Mouse (Mus musculus) forebrain, embryonic 13.5 days (tissue): ENCODE results near the gene Eml1. TPM values are rescaled to one million over a fixed set of nuclear protein-coding genes. Genes with fewer than 3 reads are reported as not detected.
A peak's percentile ranks its signal among the peaks of the same experiment; 100 is the strongest.

Source experiments
- ATAC-seq: fragments of 200-750 bp; cut with Nextera tagmentation; 2 replicates; pipeline ENCODE4 v1.8.0; 2017
- H3K27ac ChIP-seq: fragments of 300-500 bp; sonication (generic); 2 replicates; pipeline ENCODE4 v1.5.1; 2015; ENCODE audit warnings: inconsistent platforms, mild to moderate bottlenecking, moderate library complexity
- H3K27me3 ChIP-seq: fragments of 300-500 bp; sonication (generic); 2 replicates; pipeline ENCODE4 v1.6.1; 2015; ENCODE audit warnings: mild to moderate bottlenecking, inconsistent platforms
- H3K36me3 ChIP-seq: fragments of 300-500 bp; sonication (generic); 2 replicates; pipeline ENCODE4 v1.6.1; 2015; ENCODE audit warnings: mild to moderate bottlenecking, inconsistent platforms; ENCODE audit not compliant: poor library complexity, severe bottlenecking
- H3K4me1 ChIP-seq: fragments of 300-500 bp; sonication (generic); 2 replicates; pipeline ENCODE4 v1.6.1; 2015; ENCODE audit warnings: inconsistent platforms
- H3K4me2 ChIP-seq: fragments of 300-500 bp; sonication (generic); 2 replicates; pipeline ENCODE4 v1.6.1; 2015; ENCODE audit warnings: inconsistent platforms, mild to moderate bottlenecking, moderate library complexity
- H3K4me3 ChIP-seq: fragments of 300-500 bp; sonication (generic); 2 replicates; pipeline ENCODE4 v1.5.1; 2015; ENCODE audit warnings: mild to moderate bottlenecking, inconsistent platforms
- H3K9ac ChIP-seq: fragments of 300-500 bp; sonication (generic); 2 replicates; pipeline ENCODE4 v1.6.1; 2015; ENCODE audit warnings: mild to moderate bottlenecking, inconsistent platforms
- H3K9me3 ChIP-seq: fragments of 300-500 bp; sonication (generic); replicated peaks from 2 replicates; pipeline ENCODE4 v1.6.1; 2016; ENCODE audit warnings: inconsistent platforms
- WGBS: fragments of 180-500 bp; shearing (Covaris S2); methylation state at CpG from one replicate; pipeline ENCODE4 v1.1.7; 2015; 5-methylcytosine and 5-hydroxymethylcytosine counted together
- polyA plus RNA-seq: library from polyadenylated mRNA; unstranded; fragments of >200 nt; fragmentation: Nextera tagmentation; extraction: Ambion mirVana; gene quantifications from 2 replicates; pipeline ENCODE4 v1.2.1, GENCODE M21; 2015

Eml1 gene
- polyA plus RNA-seq, 1 experiment from 2014 or later = 54.5 TPM

DNA sequence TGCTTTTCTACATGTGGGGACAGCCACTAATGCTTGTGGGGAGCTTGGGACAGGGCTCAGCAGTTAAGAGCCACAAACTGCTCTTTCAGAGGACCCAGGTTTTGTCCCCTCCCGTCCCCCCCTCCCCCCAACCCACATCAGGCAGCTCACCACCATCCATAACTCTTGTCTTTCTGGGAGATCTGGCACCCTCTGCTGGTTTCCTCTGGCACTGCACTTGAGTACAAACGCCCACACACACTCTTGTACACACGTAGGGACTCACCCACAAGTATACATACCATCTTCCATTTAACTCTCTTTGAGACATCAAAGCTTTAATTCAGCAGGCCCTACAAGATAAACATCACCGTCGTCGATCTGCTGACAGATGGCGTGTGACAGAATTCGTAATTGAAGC lies 158.5 kb downstream of the Eml1 start:
- H3K36me3 ChIP-seq = peaks cover 62% of the 10 kb centered on the region
- no peak overlapping the region for H3K27ac ChIP-seq
- no peak overlapping the region for H3K4me3 ChIP-seq
- no peaks in the 10 kb centered on the region for H3K4me1 ChIP-seq
- 0 out of 2 replicates have a peak, but pooled peaks have one; percentile 33 for ATAC-seq
- 50% methylated on average over 8 of the region's 8 CpGs for WGBS
- no peak overlapping the region for H3K4me2 ChIP-seq
- no peaks in the 10 kb centered on the region for H3K9me3 ChIP-seq
- H3K27me3 ChIP-seq = no peaks in the 10 kb centered on the region
- H3K9ac ChIP-seq = no peak overlapping the region

DNA sequence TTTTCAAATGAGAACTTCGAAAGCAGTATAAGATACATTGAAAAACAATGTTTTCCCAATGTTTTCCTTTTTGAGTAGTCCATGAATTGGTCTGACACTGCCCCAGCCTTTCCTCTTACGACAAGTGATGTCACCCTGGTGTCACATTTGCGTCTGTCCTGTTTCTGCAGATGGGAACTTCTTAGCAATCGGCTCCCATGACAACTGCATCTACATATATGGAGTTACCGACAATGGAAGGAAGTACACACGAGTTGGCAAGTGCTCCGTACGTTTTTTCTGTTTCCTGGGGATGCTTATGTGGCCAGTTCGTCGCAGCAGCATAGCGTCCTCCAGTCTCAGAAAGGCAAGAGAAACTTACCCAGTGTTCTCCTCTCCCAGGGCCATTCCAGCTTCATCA lies 163.7 kb downstream of the Eml1 start:
- H3K36me3 ChIP-seq = peaks cover 80% of the 10 kb centered on the region
- no peak overlapping the region for H3K27ac ChIP-seq
- WGBS = 94% methylated on average over 11 of the region's 11 CpGs
- no peak overlapping the region for H3K9ac ChIP-seq
- no peaks in the 10 kb centered on the region for H3K9me3 ChIP-seq
- no peaks in the 10 kb centered on the region for H3K4me1 ChIP-seq
- H3K27me3 ChIP-seq = no peaks in the 10 kb centered on the region
- H3K4me2 ChIP-seq = no peak overlapping the region
- no peak for ATAC-seq
- H3K4me3 ChIP-seq = no peak overlapping the region

DNA sequence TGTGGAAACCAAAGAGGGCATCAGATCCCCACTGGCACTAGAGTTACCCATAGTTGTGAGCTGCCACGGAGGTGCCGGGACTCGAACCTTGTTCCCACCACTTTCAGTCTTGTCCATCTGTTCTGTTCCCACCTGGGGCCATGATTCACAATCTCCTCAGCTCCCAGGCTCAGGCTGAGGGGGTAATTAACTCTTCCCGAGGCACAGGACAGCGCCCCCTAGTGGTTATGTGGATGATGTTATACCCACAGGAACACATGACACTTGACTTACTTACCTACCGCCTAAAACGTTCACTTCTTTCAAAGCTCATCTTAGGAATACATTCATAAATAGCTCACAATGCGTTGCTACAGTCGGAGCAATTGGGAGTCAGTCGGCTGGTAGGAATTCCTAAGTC lies 165.7 kb downstream of the Eml1 start:
- Histone ChIP-seq H3K4me2 (no peak overlapping the region), H3K27ac (no peak overlapping the region), H3K9ac (no peak overlapping the region), H3K9me3 (no peaks in the 10 kb centered on the region), H3K4me1 (no peaks in the 10 kb centered on the region), H3K4me3 (no peak overlapping the region), H3K27me3 (no peaks in the 10 kb centered on the region), H3K36me3 (peaks cover 62% of the 10 kb centered on the region)
- 72% methylated on average over 10 of the region's 10 CpGs for WGBS
- no peak for ATAC-seq

GRCm38 (mm10) chr12:108541088-108541487 lies 170.3 kb downstream of the Eml1 start:
- Histone ChIP-seq H3K4me1 (peaks cover 3% of the 10 kb centered on the region; the same call in 1 of the 2 replicates), H3K4me3 (no peak overlapping the region), H3K9me3 (no peaks in the 10 kb centered on the region), H3K36me3 (peaks cover 30% of the 10 kb centered on the region), H3K27me3 (no peaks in the 10 kb centered on the region), H3K4me2 (no peak overlapping the region), H3K9ac (no peak overlapping the region; the same call in 1 of the 2 replicates), H3K27ac (no peak overlapping the region)
- WGBS = 28% methylated on average over 6 of the region's 6 CpGs
- ATAC-seq = peak; percentile 41; the same call in 1 of the 2 replicates

DNA sequence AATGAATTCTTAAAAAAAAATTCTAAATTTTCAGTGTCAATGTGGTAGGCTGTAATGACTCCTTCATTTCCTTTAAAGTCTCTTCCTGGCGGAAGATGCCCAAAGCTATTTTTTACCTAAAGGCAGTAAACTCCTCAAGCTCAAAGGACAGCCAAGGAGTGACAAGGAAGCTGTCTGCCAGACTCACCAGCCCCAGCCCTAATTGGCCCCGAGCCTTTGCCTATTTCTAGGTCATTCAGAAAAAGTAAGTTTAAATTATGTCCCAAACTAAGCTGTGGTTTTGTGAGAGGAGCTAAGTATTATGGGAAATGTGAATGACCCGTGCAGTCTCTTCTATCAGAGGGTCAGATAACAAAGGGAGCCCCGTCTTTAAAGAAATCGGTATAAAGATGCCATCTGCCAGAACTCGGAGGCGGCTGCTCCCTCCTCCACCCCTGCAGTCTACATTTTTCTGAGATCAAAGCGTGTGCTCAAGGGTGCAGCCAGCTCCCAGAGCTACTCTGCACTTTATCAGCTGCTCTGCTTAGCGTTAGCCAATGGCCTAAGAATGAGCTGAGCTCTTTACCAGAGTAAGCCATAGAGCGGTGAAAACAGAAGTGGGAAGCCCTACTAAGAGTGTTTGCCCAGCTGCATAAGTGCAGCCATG lies 175.9 kb downstream of the Eml1 start:
- no peak overlapping the region for H3K9ac ChIP-seq
- H3K4me1 ChIP-seq = peaks cover 17% of the 10 kb centered on the region
- H3K27ac ChIP-seq = peak overlapping the region; percentile 79
- peak overlapping the region; percentile 18; the same call in 1 of the 2 replicates for H3K4me2 ChIP-seq
- H3K9me3 ChIP-seq = no peaks in the 10 kb centered on the region
- no peaks in the 10 kb centered on the region for H3K27me3 ChIP-seq
- no peaks in the 10 kb centered on the region for H3K36me3 ChIP-seq
- no peak overlapping the region for H3K4me3 ChIP-seq
- 7% methylated on average over 10 of the region's 10 CpGs for WGBS
- ATAC-seq = peak; percentile 83

- Histone ChIP-seq H3K9me3 (no peaks in the 10 kb centered on the region), H3K27ac (peak overlapping the region; percentile 79), H3K4me1 (peaks cover 17% of the 10 kb centered on the region), H3K9ac (no peak overlapping the region), H3K4me2 (0 out of 2 replicates have a peak overlapping the region, but pooled peaks have one; percentile 18), H3K36me3 (no peaks in the 10 kb centered on the region), H3K27me3 (no peaks in the 10 kb centered on the region), H3K4me3 (no peak overlapping the region)
- 68% methylated on average over 15 of the region's 15 CpGs for WGBS
- ATAC-seq = no peak
Observed at GRCm38 (mm10) chr12:108547251-108547875, 176.6 kb downstream of the Eml1 start.

- WGBS = 84% methylated on average over 7 of the region's 7 CpGs
- Histone ChIP-seq H3K4me2 (no peak overlapping the region), H3K27ac (no peak overlapping the region), H3K27me3 (no peaks in the 10 kb centered on the region), H3K9ac (no peak overlapping the region), H3K4me1 (peaks cover 34% of the 10 kb centered on the region), H3K4me3 (no peak overlapping the region), H3K36me3 (no peaks in the 10 kb centered on the region), H3K9me3 (no peaks in the 10 kb centered on the region)
- no peak for ATAC-seq
Observed at GRCm38 (mm10) chr12:108551731-108552130, 181.0 kb downstream of the Eml1 start.

- ATAC-seq = no peak
- 50% methylated on average over 6 of the region's 6 CpGs for WGBS
Observed at GRCm38 (mm10) chr12:108553079-108553478, 182.3 kb downstream of the Eml1 start.

GRCm38 (mm10) chr12:108554120-108554841 lies 183.5 kb downstream of the Eml1 start, which contains the start of gene Evl:
TSS of gene Evl (plus strand) at chr12:108554720.
- peak; percentile 87 for ATAC-seq
- H3K4me3 ChIP-seq = peak within 1 kb of the TSS; percentile 98
- no peaks in the 10 kb centered on the region for H3K9me3 ChIP-seq
- no peaks in the 10 kb centered on the region for H3K36me3 ChIP-seq
- peaks cover 49% of the 10 kb centered on the region for H3K4me1 ChIP-seq
- under 1% methylated on average over 40 of the region's 50 CpGs for WGBS
- peak within 1 kb of the TSS; percentile 93 for H3K27ac ChIP-seq
- peak within 1 kb of the TSS; percentile 75 for H3K4me2 ChIP-seq
- H3K27me3 ChIP-seq = no peaks in the 10 kb centered on the region
- H3K9ac ChIP-seq = peak within 1 kb of the TSS; percentile 98

More at GRCm38 (mm10) chr12:108553079-108553478, 182.3 kb downstream of the Eml1 start:
- Histone ChIP-seq H3K36me3 (no peaks in the 10 kb centered on the region), H3K27ac (no peak overlapping the region), H3K27me3 (no peaks in the 10 kb centered on the region), H3K9ac (no peak overlapping the region), H3K4me2 (no peak overlapping the region), H3K4me1 (peaks cover 37% of the 10 kb centered on the region), H3K4me3 (no peak overlapping the region), H3K9me3 (no peaks in the 10 kb centered on the region)

DNA sequence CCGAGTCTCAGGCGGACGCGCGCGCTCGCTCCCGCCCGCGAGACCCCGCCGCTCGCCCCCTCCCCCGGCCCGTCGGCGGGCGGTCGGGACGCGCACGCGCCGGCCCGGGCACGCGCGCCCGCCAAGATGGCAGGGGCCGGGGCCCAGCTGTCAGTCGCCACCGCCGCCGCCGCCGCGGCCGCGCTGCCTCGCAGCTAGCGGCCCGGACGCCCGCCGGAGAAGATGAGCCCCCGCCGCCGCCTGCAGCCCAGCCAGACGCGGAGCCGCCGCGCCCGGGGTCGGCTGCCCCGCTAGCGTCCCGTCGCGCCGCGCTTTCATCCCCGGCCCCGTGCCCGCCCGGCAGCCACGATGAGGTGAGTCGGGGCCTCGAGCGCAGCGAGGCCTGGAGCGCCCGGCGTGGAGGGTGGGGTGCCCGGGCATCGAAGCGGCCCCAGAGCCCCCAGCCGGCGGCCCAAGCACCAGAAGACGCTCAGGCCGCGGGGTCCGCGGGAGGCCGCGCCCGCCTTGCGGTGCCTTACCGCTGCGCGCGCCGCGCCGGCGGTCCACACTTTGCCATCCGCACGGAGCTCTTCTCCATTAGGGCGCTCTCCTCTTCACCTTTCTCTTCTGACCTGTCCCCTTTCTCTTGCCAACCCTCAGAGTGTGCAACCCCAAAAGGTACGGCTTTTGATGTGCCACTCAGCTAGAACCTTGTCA lies 184.3 kb downstream of the Eml1 start:
- no peaks in the 10 kb centered on the region for H3K9me3 ChIP-seq
- H3K9ac ChIP-seq = peak overlapping the region; percentile 98
- peak overlapping the region; percentile 98 for H3K4me3 ChIP-seq
- peaks cover 55% of the 10 kb centered on the region for H3K4me1 ChIP-seq
- ATAC-seq = peak; percentile 66
- WGBS = 0% methylated on average over 54 of the region's 100 CpGs
- peak overlapping the region; percentile 75 for H3K4me2 ChIP-seq
- H3K27ac ChIP-seq = peak overlapping the region; percentile 93
- no peaks in the 10 kb centered on the region for H3K27me3 ChIP-seq
- no peaks in the 10 kb centered on the region for H3K36me3 ChIP-seq

GRCm38 (mm10) chr12:108558194-108558593 lies 187.4 kb downstream of the Eml1 start:
- no peak overlapping the region for H3K4me3 ChIP-seq

More at GRCm38 (mm10) chr12:108558194-108558593, 187.4 kb downstream of the Eml1 start:
- Histone ChIP-seq H3K9me3 (no peaks in the 10 kb centered on the region), H3K9ac (peak overlapping the region; percentile 4; the same call in 1 of the 2 replicates), H3K27ac (no peak overlapping the region), H3K4me1 (peaks cover 69% of the 10 kb centered on the region), H3K27me3 (no peaks in the 10 kb centered on the region), H3K4me2 (peak overlapping the region; percentile 33), H3K36me3 (no peaks in the 10 kb centered on the region)
- no peak for ATAC-seq
